Mouse (Mus musculus): ENCODE data around the gene Pacs1.
A peak's percentile ranks its signal among the peaks of the same experiment; 100 is the strongest.

Pacs1 gene

GRCm38 (mm10) chr19:5272801-5273733, at the start of gene Pacs1:
TSS of gene Pacs1 (minus strand) at chr19:5273119.
- peak; percentile 96 for DNase-seq (ENCODE audit: low read depth)

- no peak for DNase-seq (ENCODE audit: low read depth)
Measured at GRCm38 (mm10) chr19:5313189-5313588, 40.3 kb upstream of the Pacs1 start.

DNA sequence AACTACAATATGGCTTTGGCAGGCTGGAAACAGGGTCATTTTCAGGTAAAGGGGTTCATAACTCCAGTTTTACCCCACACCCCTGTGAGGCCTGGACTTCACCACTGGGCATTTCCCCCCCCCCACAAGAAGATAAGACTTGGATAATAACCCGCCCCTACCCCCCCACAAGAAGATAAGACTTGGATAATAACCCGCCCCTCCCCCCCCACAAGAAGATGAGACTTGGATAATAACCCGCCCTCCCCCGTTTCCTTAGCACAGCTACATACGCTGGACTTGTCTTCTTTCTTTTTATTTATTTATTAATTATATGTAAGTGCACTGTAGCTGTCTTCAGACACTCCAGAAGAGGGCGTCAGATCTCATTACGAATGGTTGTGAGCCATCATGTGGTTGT, 36.1 kb upstream of the Pacs1 start:
- peak; percentile 40 for DNase-seq (ENCODE audit: low read depth)

- DNase-seq (ENCODE audit: low read depth): peak; percentile 63
Measured at GRCm38 (mm10) chr19:5306968-5307734, 34.2 kb upstream of the Pacs1 start.

DNA sequence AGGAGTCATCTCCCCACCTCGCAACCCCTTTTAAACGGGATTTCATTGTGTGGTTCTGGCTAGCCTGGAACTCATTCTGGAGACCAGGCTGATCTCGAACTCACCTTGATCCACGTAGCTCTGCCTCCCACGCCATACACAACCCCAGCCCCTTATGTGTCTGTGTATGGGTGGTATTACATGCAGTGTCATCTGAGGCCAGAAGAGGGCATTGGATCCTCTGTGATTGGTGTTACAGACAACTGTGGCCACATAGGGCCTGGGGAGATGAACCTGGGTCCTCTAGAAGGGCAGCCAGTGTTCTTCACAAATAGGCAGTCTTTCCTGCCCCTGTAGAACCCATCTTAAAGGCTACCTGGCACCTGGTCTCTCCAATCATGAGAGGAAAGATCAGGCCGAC, 33.4 kb upstream of the Pacs1 start:
- no peak for DNase-seq (ENCODE audit: low read depth)

GRCm38 (mm10) chr19:5302455-5302854, 29.5 kb upstream of the Pacs1 start:
- peak; percentile 84 for DNase-seq (ENCODE audit: low read depth)

GRCm38 (mm10) chr19:5300588-5300987, 27.7 kb upstream of the Pacs1 start:
- DNase-seq (ENCODE audit: low read depth): no peak

GRCm38 (mm10) chr19:5297903-5298800, 25.2 kb upstream of the Pacs1 start, which contains the start of gene Gal3st3:
TSS of gene Gal3st3 (plus strand) at chr19:5298331.
- no peak for DNase-seq (ENCODE audit: low read depth)

DNA sequence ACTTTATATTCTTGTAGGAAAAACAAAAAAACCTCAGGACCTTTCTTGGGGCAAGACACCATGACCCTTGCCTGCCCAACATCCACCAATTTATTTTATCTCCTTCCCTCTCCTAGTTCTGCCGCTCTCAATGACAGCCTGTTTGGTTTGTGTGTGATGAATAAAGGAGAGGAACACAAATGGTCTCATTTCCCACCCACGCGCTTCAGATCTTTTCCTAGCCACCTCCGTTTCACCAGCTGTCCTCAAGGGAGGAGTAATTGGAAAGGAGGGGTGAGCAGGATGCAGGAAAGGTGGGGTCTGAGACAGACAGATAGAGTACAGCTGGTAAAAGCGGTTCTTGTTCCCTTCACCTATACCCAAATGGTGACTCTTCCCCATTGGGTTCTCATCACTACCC, 23.7 kb upstream of the Pacs1 start:
- no peak for DNase-seq (ENCODE audit: low read depth)

- no peak for DNase-seq (ENCODE audit: low read depth)
Measured at GRCm38 (mm10) chr19:5295736-5296075, 22.8 kb upstream of the Pacs1 start.

DNA sequence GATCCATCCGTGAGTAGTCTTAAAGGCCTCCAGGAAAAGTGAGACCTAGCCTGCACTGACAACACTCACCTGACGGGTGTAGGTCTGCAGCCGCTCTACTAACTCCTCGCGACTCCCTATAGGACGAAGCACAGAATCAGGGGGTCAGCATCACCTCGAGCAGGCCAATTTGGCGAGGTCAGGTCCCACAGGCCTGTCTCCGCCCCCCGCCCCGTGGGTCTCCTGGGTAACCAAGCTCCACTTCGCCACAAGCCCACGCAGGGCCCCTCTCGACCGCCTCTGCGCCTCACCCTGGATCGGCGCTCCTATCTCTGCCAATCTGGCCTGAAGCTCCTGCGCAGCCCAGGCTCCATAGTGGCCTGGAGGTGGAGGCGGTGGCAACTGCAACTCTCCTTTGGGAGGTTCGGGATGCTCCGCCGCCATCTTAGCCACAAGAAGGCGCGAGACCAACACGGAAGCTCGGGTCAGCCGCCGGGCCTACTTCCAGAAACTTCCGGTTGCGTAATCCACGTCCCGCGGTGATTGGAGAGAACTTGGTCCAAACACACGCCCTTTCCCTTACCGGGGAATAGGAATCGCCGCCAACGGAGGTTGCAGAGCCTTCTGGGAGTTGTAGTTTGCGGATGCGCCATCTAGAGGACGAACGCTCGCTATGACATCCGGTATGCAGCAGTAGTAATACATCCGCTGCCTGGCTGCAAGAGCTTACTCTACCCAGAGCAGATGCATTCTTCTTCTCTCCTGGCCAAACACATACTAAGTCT, 22.2 kb upstream of the Pacs1 start, which contains the start of gene Sf3b2:
TSS of gene Sf3b2 (minus strand) at position 484 of the 764 bp plus-strand sequence.
- DNase-seq (ENCODE audit: low read depth): peak; percentile 99

DNA sequence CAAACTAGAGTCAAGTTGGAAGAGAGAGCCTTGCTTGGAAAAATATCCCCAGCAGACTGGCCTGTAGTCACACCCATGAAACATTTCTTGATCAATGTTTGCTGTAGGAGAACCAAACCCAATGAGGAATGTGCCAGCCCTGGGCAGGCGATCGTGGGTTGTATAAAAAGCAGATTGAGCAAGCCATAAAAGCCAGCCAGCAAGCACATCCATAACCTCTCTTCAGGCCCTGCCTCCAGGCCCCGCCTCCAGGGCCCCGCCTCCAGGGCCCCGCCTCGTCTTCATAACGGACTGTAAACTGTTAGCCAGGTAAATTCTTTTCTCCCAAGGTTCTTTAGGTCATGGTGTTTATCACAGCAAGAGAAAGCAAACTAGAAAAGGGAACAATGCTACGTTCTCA, 5.5 kb upstream of the Pacs1 start:
- no peak for DNase-seq (ENCODE audit: low read depth)

DNA sequence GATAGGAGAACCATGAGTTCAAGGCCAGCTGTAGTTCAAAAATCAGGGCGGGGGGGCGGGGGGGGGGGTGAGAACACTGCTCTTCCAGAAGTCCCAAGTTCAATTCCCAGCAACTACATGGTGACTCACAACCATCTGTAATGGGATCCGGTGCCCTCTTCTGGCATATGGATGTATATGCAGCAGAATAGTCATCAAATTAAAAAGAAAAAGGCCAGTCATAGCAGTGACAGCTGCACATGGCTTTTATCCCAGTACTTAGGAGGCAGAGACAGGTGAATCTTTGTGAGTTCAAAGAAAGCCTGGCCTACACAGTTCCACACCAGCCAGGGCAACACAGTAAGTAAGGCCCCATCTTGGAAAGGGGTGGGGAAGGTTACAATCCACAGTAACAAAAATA, 4.2 kb upstream of the Pacs1 start:
- peak; percentile 56 for DNase-seq (ENCODE audit: low read depth)

GRCm38 (mm10) chr19:5276531-5276930, 3.6 kb upstream of the Pacs1 start:
- peak; percentile 47 for DNase-seq (ENCODE audit: low read depth)

DNA sequence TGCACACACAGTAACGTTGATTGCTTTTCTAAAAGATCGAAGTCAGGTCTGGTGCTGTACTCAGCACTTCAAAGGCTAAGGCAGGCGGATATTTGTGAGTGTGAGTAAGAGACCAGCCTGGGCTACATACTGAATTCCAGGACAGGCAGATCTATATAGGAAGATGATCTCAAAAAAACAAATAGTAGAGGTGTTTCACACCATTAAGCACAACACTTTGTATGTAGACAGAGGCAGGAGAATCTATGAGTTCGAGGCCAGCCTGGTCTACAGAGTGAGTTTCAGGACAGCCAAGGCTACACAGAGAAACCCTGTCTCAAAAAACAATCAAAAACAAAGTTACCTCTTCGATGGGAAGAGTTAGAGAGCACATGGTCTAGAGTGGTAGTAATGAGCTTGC, 2.8 kb upstream of the Pacs1 start:
- no peak for DNase-seq (ENCODE audit: low read depth)

DNA sequence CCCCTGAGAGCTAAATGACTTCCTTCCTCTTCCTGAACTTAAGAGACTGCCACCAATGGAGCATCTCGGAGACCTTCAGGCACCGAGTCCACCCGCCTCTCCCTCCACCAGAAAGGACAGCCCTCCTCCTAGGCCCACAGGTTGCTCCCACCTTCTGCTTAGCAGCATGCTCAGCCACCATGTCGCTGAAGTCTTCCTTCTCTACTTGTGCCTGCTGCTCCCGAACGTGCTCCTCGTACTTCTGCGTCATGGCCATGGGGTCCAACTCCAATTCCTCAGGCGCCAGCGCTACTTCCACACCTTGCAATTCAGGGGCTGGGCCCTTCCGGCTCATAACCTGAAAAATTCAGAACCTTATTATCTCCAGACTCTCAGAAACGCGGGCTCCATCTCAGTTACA, 1.7 kb upstream of the Pacs1 start:
- no peak for DNase-seq (ENCODE audit: low read depth)

DNA sequence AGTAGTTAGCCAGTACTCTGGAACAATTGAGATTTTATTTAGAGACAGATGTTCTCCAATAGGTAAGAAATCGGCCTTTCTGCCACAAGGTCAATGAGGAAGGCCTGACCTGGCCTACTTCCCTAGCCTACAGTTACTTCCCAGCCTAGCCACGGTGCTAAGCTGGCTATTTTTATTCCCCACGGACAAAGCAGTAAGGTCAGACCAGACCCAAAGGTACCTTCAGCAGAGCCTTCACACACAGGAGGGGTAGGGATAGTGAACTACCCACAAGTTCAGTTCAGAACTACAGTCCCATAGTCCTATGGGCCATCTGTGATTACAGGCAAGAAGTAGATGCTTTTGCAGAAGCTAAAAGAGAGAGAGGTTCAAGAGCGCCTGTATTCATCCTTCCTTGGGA, 997 bp upstream of the Pacs1 start:
- DNase-seq (ENCODE audit: low read depth): peak; percentile 48

- DNase-seq (ENCODE audit: low read depth): peak; percentile 52
Measured at GRCm38 (mm10) chr19:5272326-5272795, 558 bp downstream of the Pacs1 start.

DNA sequence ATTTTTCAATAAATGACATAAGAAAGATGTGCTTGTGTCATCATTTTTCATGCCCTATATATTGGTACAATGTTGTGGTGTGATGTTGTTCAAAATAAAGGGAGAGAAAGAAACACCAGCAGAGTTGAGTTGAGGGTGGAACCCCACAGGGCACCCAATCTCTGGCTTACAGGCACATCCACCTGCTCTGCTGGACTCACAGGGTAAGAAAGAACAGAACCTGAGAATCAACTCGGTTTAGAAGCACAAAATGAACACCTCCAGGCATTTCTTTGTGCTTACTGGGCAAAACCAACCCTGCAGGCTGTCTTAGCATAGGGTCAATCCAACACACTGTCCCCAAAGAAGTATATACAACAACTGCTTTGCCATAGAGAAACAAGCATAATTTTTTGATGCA, 1.5 kb downstream of the Pacs1 start:
- no peak for DNase-seq (ENCODE audit: low read depth)

DNA sequence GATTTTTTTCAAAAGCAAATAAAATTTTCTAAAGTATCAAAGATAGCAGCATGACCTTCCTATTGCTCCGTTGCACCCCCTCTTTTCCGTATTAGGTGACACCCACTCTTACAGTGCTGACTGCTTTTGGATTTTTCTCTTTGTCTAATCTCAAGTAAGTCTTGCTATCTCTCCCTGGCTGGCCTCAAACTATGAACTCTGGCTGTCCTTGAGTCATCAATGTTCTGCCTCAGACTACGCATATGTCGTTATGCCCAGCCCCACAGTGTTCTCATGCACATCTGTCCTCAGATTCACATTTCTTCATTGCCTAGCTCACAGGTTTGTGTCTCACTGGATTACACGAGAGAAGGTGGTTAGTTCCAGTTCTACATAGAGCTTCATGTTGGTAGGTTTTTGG, 3.5 kb downstream of the Pacs1 start:
- DNase-seq (ENCODE audit: low read depth): no peak

DNA sequence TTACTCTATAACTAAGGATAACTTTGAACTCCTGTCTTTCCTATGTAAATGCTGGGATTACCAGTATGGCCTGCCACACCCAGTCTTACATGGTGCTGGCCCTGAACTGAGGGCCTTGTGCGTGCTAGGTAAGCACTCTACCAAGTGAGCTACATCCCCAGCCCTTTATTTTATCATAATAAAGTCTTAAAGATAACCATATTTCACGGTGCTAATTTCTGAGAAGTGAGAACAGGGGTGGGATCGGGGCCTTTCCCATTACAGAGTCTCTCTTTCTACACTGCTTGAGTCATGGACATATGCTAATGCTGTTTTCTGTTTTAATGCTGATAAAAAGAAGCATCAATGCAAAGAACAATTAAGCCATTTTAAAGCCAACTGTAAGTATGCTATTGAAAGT, 4.0 kb downstream of the Pacs1 start:
- no peak for DNase-seq (ENCODE audit: low read depth)

All from naive thymus-derived CD4-positive, alpha-beta T cell, adult 2 months (primary cell).